Mouse (Mus musculus): ENCODE measurements around the gene Ap5b1. TPM values are rescaled to one million over a fixed set of nuclear protein-coding genes. Genes with fewer than 3 reads are reported as not detected.
A peak's percentile ranks its signal among the peaks of the same experiment; 100 is the strongest.

The Ap5b1 gene
- polyA plus RNA-seq, 1 experiment from 2014 or later, result 3.1 TPM

- no peak overlapping the region for H3K4me2 ChIP-seq (ENCODE audit: low read depth, low read length)
These were observed 5.9 kb upstream of the Ap5b1 start for GRCm38 (mm10) chr19:5561886-5562285.

GRCm38 (mm10) chr19:5562776-5563175 lies 5.0 kb upstream of the Ap5b1 start:
- H3K4me1 ChIP-seq (ENCODE audit: insufficient read depth), result peaks cover 27% of the 10 kb centered on the region
- no peak overlapping the region for H3K27ac ChIP-seq (ENCODE audit: low read depth)
- ATAC-seq, result no peak
- H3K4me3 ChIP-seq (ENCODE audit: low read depth, low read length), result no peak overlapping the region
- TF ChIP-seq EP300 (IDR thresholded peaks at IDR 0.05; ENCODE audit: low read depth), result no peak
- no peaks in the 10 kb centered on the region for H3K36me3 ChIP-seq (replicated peaks; ENCODE audit: insufficient read depth, low read length)
- no peak overlapping the region for H3K4me2 ChIP-seq (ENCODE audit: low read depth, low read length)
- 84% methylated on average over 10 of the region's 10 CpGs for WGBS (ENCODE audit: insufficient replicate concordance)
- H3K9me3 ChIP-seq (ENCODE audit: low read length), result no peaks in the 10 kb centered on the region
- peaks cover 64% of the 10 kb centered on the region for H3K27me3 ChIP-seq (ENCODE audit: insufficient read depth, low read length)
- H3K9ac ChIP-seq (replicated peaks), result no peak overlapping the region
- DNase-seq, result no peak

More at GRCm38 (mm10) chr19:5561886-5562285, 5.9 kb upstream of the Ap5b1 start:
- no peak for TF ChIP-seq EP300 (IDR thresholded peaks at IDR 0.05; ENCODE audit: low read depth)
- TF ChIP-seq CTCF (IDR thresholded peaks at IDR 0.05; ENCODE audit: low read depth), result no peak
- DNase-seq (no peak), ATAC-seq (no peak)
- Histone ChIP-seq H3K27ac (ENCODE audit: low read depth) (no peak overlapping the region), H3K4me1 (ENCODE audit: insufficient read depth) (peaks cover 21% of the 10 kb centered on the region), H3K36me3 (replicated peaks; ENCODE audit: insufficient read depth, low read length) (no peaks in the 10 kb centered on the region), H3K9ac (replicated peaks) (no peak overlapping the region), H3K27me3 (ENCODE audit: insufficient read depth, low read length) (peaks cover 71% of the 10 kb centered on the region), H3K9me3 (ENCODE audit: low read length) (no peaks in the 10 kb centered on the region), H3K4me3 (ENCODE audit: low read depth, low read length) (no peak overlapping the region)
- 32% methylated on average over 3 of the region's 3 CpGs for WGBS (ENCODE audit: insufficient replicate concordance)

- Histone ChIP-seq H3K9ac (replicated peaks) (no peak overlapping the region; the same call in 1 of the 2 replicates), H3K4me3 (ENCODE audit: low read depth, low read length) (no peak overlapping the region), H3K9me3 (ENCODE audit: low read length) (no peaks in the 10 kb centered on the region), H3K27me3 (ENCODE audit: insufficient read depth, low read length) (peaks cover 31% of the 10 kb centered on the region), H3K36me3 (replicated peaks; ENCODE audit: insufficient read depth, low read length) (peaks cover 21% of the 10 kb centered on the region), H3K4me2 (ENCODE audit: low read depth, low read length) (0 out of 2 replicates have a peak overlapping the region, but pooled peaks have one; percentile 100), H3K27ac (ENCODE audit: low read depth) (no peak overlapping the region), H3K4me1 (ENCODE audit: insufficient read depth) (peaks cover 25% of the 10 kb centered on the region)
- DNase-seq (no peak), ATAC-seq (no peak)
- WGBS (ENCODE audit: insufficient replicate concordance), result 62% methylated on average over 5 of the region's 5 CpGs
- TF ChIP-seq EP300 (IDR thresholded peaks at IDR 0.05; ENCODE audit: low read depth), result no peak
- TF ChIP-seq CTCF (IDR thresholded peaks at IDR 0.05; ENCODE audit: low read depth), result no peak
These were observed 1.5 kb upstream of the Ap5b1 start for GRCm38 (mm10) chr19:5566316-5566715.

GRCm38 (mm10) chr19:5567180-5567533 lies 668 bp upstream of the Ap5b1 start:
- H3K4me1 ChIP-seq (ENCODE audit: insufficient read depth), result peaks cover 26% of the 10 kb centered on the region
- H3K9ac ChIP-seq (replicated peaks), result peak overlapping the region; percentile 78
- peaks cover 23% of the 10 kb centered on the region for H3K27me3 ChIP-seq (ENCODE audit: insufficient read depth, low read length)
- DNase-seq (no peak), ATAC-seq (peak; percentile 20)
- no peaks in the 10 kb centered on the region for H3K9me3 ChIP-seq (ENCODE audit: low read length)
- peak overlapping the region; percentile 84 for H3K4me3 ChIP-seq (ENCODE audit: low read depth, low read length)
- peak overlapping the region; percentile 100 for H3K4me2 ChIP-seq (ENCODE audit: low read depth, low read length)
- 2% methylated on average over 26 of the region's 26 CpGs for WGBS (ENCODE audit: insufficient replicate concordance)
- H3K36me3 ChIP-seq (replicated peaks; ENCODE audit: insufficient read depth, low read length), result peaks cover 21% of the 10 kb centered on the region
- no peak for TF ChIP-seq CTCF (IDR thresholded peaks at IDR 0.05; ENCODE audit: low read depth)
- no peak for TF ChIP-seq EP300 (IDR thresholded peaks at IDR 0.05; ENCODE audit: low read depth)
- H3K27ac ChIP-seq (ENCODE audit: low read depth), result peak overlapping the region; percentile 92

GRCm38 (mm10) chr19:5568470-5569140 lies 780 bp downstream of the Ap5b1 start:
- WGBS (ENCODE audit: insufficient replicate concordance), result 6% methylated on average over 27 of the region's 27 CpGs
- H3K27me3 ChIP-seq (ENCODE audit: insufficient read depth, low read length), result peaks cover 13% of the 10 kb centered on the region
- peak overlapping the region; percentile 78 for H3K9ac ChIP-seq (replicated peaks)
- peaks cover 30% of the 10 kb centered on the region for H3K4me1 ChIP-seq (ENCODE audit: insufficient read depth)
- no peaks in the 10 kb centered on the region for H3K9me3 ChIP-seq (ENCODE audit: low read length)
- H3K4me3 ChIP-seq (ENCODE audit: low read depth, low read length), result peak overlapping the region; percentile 84
- peak overlapping the region; percentile 100 for H3K4me2 ChIP-seq (ENCODE audit: low read depth, low read length)
- TF ChIP-seq EP300 (IDR thresholded peaks at IDR 0.05; ENCODE audit: low read depth) (no peak), CTCF (IDR thresholded peaks at IDR 0.05; ENCODE audit: low read depth) (peak; percentile 97)
- H3K27ac ChIP-seq (ENCODE audit: low read depth), result peak overlapping the region; percentile 92
- peaks cover 21% of the 10 kb centered on the region for H3K36me3 ChIP-seq (replicated peaks; ENCODE audit: insufficient read depth, low read length)
- DNase-seq (peak; percentile 88), ATAC-seq (peak; percentile 12)

GRCm38 (mm10) chr19:5569521-5569920 lies 1.7 kb downstream of the Ap5b1 start:
- WGBS (ENCODE audit: insufficient replicate concordance), result 83% methylated on average over 9 of the region's 10 CpGs

More at GRCm38 (mm10) chr19:5569521-5569920, 1.7 kb downstream of the Ap5b1 start:
- Histone ChIP-seq H3K36me3 (replicated peaks; ENCODE audit: insufficient read depth, low read length) (peaks cover 21% of the 10 kb centered on the region), H3K27me3 (ENCODE audit: insufficient read depth, low read length) (0 out of 2 replicates have a peak, but pooled peaks cover 7% of the 10 kb centered on the region), H3K9ac (replicated peaks) (peak overlapping the region; percentile 78), H3K4me2 (ENCODE audit: low read depth, low read length) (peak overlapping the region; percentile 100), H3K9me3 (ENCODE audit: low read length) (no peaks in the 10 kb centered on the region), H3K4me3 (ENCODE audit: low read depth, low read length) (peak overlapping the region; percentile 84), H3K27ac (ENCODE audit: low read depth) (peak overlapping the region; percentile 92; the same call in 1 of the 2 replicates), H3K4me1 (ENCODE audit: insufficient read depth) (peaks cover 30% of the 10 kb centered on the region)
- TF ChIP-seq EP300 (IDR thresholded peaks at IDR 0.05; ENCODE audit: low read depth), result no peak
- no peak for TF ChIP-seq CTCF (IDR thresholded peaks at IDR 0.05; ENCODE audit: low read depth)
- no peak for DNase-seq
- no peak for ATAC-seq
